Mouse (Mus musculus) left cerebral cortex, adult 2 months (tissue): ENCODE measurements around the gene Upk1b. TPM values are rescaled to one million over a fixed set of nuclear protein-coding genes. Genes with fewer than 3 reads are reported as not detected.
"Not testable (repeated sequence)": the region's sequence is repeated elsewhere in the genome, so short reads cannot be mapped to it uniquely, and the experiment has no call there.

Experiments used
- DNase-seq, 2 experiments: peaks; one replicate each; pipeline ENCODE4 v3.0.0; 2021 to 2022; ENCODE audit warnings: low spot score in 2 of 2, mixed read lengths in 1 of 2; ENCODE audit errors: extremely low spot score in 1 of 2
- H3K27ac ChIP-seq: fragments of 200-600 bp; 2 replicates; pipeline ENCODE4 v1.8.1; 2022
- H3K4me3 ChIP-seq: fragments of 200-600 bp; 2 replicates; pipeline ENCODE4 v1.8.1; 2022
- CTCF ChIP-seq: fragments of 200-600 bp; IDR thresholded peaks from 2 replicates; pipeline ENCODE4 v1.8.1; 2022; ENCODE audit warnings: antibody characterized with exemption, mild to moderate bottlenecking, moderate library complexity
- intact Hi-C: fragments of 180-260 bp; cut with DNase I; formaldehyde crosslinking; loops from one replicate; pipeline ENCODE4 v1.15.1; 2025
- long read RNA-seq, 2 experiments: library from polyadenylated mRNA; stranded (forward); transcript quantifications; one replicate each; pipeline ENCODE4 v2.0.0; 2021; ENCODE audit warnings: borderline mapping rate in 2 of 2
- total RNA-seq, 2 experiments: library from RNA; stranded (reverse); gene quantifications; 2 replicates each; pipeline ENCODE4 v1.2.3; 2021

Gene Upk1b
- total RNA-seq = 1 to 10 TPM; 1.4 to 1.7 TPM
- long read RNA-seq, experiment 1, partial matches to known transcripts = 0 of 2 reads
- long read RNA-seq, experiment 1, other reads (novel, unspliced or antisense) = 2 of 2 reads
- long read RNA-seq, experiment 2, partial matches to known transcripts = 0 of 2 reads
- long read RNA-seq, experiment 2, other reads (novel, unspliced or antisense) = 0 of 2 reads

GRCm38 (mm10) chr16:38800091-38800490 is at the start of gene Upk1b:
Gene Upk1b (minus strand): TSS chr16:38800328.
- DNase-seq = no peak
- no peak for TF ChIP-seq CTCF
- H3K4me3 ChIP-seq = no peak within 1 kb of the TSS
- intact Hi-C loops = no loop called here
- H3K27ac ChIP-seq = no peak within 1 kb of the TSS

DNA sequence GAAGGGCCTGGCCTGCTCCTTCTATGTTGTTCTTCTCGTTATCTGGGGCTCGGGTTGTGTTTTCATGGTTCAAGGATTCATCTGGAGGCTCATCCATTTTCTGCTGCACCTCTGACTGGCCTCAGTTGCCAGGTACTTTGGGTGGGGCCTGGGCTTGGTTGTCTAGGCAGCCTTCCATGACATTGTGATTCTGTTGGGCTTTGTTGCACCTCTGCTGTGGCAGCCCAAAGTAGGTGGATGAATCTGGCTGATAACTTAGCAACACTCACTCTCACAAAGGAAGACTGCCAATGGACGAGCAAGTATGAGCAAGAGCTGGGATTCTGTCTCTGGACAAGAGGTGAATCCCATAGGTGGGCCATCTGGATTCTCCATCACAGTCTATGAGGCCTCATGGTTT is 28.5 kb upstream of the Upk1b start, which contains the start of gene 4930435E12Rik:
Gene 4930435E12Rik, minus strand, starts transcription at position 101 of the 400 bp plus-strand sequence.
- DNase-seq = no peak
- no peak within 1 kb of the TSS for H3K4me3 ChIP-seq
- TF ChIP-seq CTCF = no peak
- H3K27ac ChIP-seq = no peak within 1 kb of the TSS
- intact Hi-C loops = no loop called here

- Histone ChIP-seq H3K4me3 (no peak overlapping the region), H3K27ac (no peak overlapping the region)
- DNase-seq = peak; percentile 54 to 65
- TF ChIP-seq CTCF = peak; percentile 91
- intact Hi-C loops = loop anchor here (2.0 to 10.0 kb wide), 3 partner anchors 78 to 276 kb away; no protein-coding TSS in a partner anchor
These were observed 12.4 kb upstream of the Upk1b start for GRCm38 (mm10) chr16:38812521-38812920.

GRCm38 (mm10) chr16:38810196-38810595 is 10.1 kb upstream of the Upk1b start:
- H3K4me3 ChIP-seq = no peak overlapping the region
- no peak for TF ChIP-seq CTCF
- intact Hi-C loops = loop anchor here (5.0 to 10.0 kb wide), 2 partner anchors 75 to 178 kb away; no protein-coding TSS in a partner anchor
- no peak overlapping the region for H3K27ac ChIP-seq
- no peak for DNase-seq

DNA sequence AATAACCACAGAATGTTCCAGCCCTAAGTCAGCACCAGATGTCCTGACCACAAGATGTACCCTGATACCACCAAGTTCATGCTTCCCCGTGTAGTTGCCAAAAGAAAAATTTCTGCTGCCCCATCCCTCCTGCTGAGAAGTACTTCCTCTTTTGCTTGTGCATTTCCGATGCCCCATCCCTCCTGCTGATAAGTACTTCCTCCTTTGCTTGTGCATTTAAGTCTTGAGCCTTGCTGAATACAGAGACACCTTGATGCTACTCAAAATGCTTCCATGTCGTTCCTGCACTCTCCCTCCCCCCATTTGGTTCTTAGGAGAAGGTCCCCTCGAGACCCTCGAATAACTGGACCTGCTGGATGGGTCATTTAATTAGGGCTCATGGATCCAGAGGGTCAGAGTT is 7.7 kb upstream of the Upk1b start:
- H3K4me3 ChIP-seq, DNase-seq, H3K27ac ChIP-seq, intact Hi-C loops: not testable (repeated sequence)

GRCm38 (mm10) chr16:38798957-38799450 is 1.1 kb downstream of the Upk1b start:
- DNase-seq = no peak
- Histone ChIP-seq H3K27ac (no peak overlapping the region), H3K4me3 (no peak overlapping the region)
- TF ChIP-seq CTCF = no peak
- intact Hi-C loops = no loop called here

DNA sequence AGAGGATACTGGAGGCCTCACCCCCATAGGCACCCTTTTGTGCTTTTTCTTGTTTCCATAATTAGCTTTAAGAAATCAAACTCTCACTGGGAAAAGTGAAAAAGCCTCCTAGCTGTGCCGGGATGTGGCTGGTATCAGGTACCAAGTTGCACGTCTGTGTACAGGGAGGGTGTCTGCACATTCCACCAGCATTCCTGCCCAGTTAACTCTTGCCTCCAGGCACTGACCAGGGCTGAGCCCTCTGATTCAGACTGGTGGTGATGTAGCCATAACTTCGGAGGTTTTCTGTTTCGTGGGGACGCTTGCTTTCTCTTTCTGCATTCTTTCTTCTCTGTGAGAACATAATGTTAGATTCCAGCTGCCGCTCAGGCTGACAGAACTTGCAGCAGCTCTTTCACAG is 7.0 kb downstream of the Upk1b start:
- TF ChIP-seq CTCF = no peak
- Histone ChIP-seq H3K4me3 (no peak overlapping the region), H3K27ac (no peak overlapping the region)
- DNase-seq = no peak
- intact Hi-C loops = no loop called here

DNA sequence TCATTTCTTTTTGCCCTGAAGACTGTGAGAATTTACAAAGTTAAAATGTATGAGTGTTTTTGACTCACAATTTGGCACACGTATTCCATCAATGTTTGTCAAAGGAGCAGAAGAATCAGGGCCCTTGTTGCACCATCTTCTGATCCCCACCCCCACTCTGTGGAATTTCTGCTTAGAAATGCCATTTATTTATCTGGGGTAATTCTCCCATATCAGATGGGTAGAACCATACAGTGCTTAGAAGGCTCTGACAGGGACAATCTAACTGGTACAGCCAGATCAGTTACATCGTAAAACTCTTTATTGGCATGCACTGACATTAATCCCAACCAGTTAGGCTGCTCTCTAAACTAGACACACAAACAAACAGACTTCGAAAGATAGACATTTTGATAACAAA is 10.2 kb downstream of the Upk1b start:
- TF ChIP-seq CTCF = no peak
- Histone ChIP-seq H3K4me3 (no peak overlapping the region), H3K27ac (no peak overlapping the region)
- no peak for DNase-seq
- intact Hi-C loops = no loop called here

GRCm38 (mm10) chr16:38789016-38789415 is 11.1 kb downstream of the Upk1b start:
- H3K27ac ChIP-seq = no peak overlapping the region
- no peak for TF ChIP-seq CTCF
- no peak overlapping the region for H3K4me3 ChIP-seq
- intact Hi-C loops = no loop called here
- DNase-seq = no peak

- no peak overlapping the region for H3K4me3 ChIP-seq
- no peak for DNase-seq
- intact Hi-C loops = no loop called here
- no peak overlapping the region for H3K27ac ChIP-seq
- TF ChIP-seq CTCF = no peak
These were observed 14.8 kb downstream of the Upk1b start for GRCm38 (mm10) chr16:38785301-38785700.

DNA sequence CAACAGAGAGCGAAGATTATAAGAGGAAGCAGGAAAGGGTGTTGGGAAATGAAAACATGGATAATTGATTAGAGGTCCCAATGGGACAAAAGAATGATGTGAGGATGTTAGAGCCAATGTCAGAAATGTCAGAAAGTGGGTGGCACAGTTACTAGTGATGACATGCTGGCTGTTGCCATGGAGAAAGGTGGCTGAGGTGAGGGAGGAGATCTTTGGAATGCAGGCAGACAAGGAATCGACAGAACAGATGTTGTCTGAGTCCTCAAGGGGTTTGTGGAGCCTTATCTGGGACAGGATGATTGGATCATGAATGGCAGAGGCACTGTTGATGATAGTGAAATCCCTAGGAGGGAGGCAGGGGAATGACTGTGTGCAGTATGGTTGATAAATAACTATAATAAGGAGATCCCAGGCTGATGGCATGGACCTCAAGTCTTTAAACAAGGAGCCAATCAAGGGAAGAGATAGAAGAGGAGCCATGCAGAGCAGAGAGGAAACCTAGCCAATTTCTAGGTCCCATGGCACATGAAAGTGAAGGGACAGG is 17.5 kb downstream of the Upk1b start:
- Histone ChIP-seq H3K27ac (no peak overlapping the region), H3K4me3 (no peak overlapping the region)
- TF ChIP-seq CTCF = no peak
- intact Hi-C loops = no loop called here
- no peak for DNase-seq

- Histone ChIP-seq H3K4me3 (no peak overlapping the region), H3K27ac (no peak overlapping the region)
- no peak for DNase-seq
- no peak for TF ChIP-seq CTCF
- intact Hi-C loops = no loop called here
These were observed 18.2 kb downstream of the Upk1b start for GRCm38 (mm10) chr16:38781946-38782345.

DNA sequence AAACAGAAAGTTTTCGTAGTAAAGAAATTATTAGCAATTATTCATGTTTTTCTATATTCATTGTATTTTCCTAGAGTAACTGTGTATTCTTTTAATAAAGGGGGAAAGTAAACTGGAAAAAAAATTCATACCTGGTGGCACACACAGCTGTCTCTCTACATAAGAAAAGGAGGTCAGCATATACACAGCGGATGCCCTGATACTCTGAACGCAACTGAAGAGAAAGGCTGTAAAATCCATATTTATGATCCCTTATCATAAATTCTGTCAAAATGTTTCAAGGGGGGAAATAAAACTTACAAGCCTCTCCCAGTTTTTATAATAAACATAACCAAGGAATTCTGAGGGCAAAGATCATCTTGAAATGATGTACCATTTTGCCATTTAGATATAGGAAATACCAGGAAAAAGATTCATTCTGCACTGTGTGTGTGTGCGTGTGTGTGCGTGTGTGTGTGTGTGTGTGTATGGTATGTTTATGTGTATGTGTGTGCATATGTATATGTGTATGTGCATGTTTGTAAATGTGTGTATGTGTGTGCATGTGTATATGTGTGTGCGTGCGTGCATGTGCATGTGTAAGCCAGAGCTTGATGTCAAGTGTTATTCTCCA is 19.1 kb downstream of the Upk1b start:
- Histone ChIP-seq H3K4me3 (no peak overlapping the region), H3K27ac (no peak overlapping the region)
- no peak for DNase-seq
- TF ChIP-seq CTCF = no peak
- intact Hi-C loops = no loop called here
